Mouse (Mus musculus): ENCODE results near the gene Arhgap15.
A peak's percentile ranks its signal among the peaks of the same experiment; 100 is the strongest.

The Arhgap15 gene

DNA sequence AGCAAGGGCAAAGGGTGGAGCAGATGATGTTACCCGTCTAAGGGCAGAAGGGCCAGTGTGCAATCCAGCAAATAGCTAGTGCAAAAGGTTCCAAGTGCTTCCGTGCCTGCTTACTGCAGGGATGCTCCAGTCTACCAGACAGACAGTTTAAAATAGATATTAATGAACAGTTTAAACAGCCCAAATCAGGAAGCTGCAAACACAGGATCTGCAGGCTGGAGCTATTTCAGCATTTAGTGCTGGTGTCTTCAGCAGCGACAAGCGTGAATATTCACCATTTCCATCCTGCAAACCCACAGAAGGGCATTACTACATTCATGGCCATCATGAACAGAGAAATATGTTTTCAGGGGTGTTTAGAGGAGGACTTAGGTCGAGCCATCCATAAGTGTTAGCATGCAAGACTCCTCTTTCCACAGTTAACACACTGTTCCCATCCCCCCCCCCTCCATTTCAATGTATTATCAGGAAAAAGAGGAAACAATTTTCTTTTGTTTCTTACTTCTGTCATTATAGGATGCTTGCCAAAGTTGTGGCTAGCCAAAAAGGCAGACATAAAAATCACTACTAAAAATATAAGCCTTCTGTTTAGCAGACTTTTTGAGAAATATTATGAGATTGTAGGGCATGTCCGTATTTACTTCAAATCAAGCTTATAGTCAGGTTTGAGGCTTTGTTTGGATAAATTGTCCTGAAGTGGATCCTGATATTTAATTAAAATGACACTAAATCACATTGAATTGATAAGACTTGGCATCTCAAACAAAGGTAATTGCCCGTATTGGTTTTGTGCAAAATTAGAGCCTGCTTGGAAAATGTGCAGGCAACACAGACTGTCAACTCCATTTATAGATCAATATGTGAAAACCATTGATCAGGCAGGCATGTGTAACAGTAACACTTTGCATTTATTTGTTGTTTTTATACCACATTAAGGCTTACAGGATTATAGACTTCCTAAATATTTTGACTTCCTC is 35.4 kb downstream of the Arhgap15 start:
- no peak for DNase-seq

DNA sequence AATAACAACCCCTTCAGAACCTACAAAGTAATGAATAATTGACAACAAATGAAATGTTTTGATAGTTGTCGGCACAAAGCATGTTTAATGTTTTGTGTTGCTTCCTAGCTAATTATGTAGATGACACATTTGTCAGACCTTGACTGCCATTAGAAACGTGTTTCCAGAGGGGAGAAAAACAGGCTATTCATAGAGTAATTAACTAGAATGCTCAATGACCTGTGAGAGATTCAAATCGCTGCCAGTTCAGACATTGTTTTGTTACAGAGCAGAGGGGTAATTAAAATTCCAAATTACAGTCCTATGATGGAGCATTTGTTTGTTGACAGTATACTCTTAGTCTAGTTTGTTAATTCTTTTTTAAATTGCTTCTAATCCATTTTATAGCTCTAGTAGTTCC is 37.5 kb downstream of the Arhgap15 start:
- DNase-seq: no peak

DNA sequence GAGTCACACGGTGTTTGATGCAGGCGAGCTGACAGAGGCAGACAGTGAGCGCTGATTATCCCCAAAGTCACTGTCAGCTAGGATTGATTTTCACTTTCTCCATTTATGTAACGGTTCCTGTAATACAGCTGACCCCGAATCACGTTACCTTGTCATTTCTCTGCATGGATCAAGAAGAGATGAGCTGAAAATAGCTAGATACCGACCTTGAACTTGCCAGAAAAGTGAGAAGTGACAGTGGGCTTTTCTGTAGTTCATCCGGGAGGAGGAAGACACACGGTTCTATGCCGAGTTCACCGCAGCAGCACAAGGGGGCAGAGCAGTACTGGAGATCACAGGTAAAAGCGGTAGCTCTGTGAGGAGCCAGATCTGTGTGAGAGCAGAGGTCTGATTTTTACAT is 38.5 kb downstream of the Arhgap15 start:
- peak; percentile 43 for DNase-seq

GRCm38 (mm10) chr2:43788484-43788883 is 39.9 kb downstream of the Arhgap15 start:
- DNase-seq: no peak

- peak; percentile 37 for DNase-seq
Measured at GRCm38 (mm10) chr2:43790049-43790693, 41.5 kb downstream of the Arhgap15 start.

DNA sequence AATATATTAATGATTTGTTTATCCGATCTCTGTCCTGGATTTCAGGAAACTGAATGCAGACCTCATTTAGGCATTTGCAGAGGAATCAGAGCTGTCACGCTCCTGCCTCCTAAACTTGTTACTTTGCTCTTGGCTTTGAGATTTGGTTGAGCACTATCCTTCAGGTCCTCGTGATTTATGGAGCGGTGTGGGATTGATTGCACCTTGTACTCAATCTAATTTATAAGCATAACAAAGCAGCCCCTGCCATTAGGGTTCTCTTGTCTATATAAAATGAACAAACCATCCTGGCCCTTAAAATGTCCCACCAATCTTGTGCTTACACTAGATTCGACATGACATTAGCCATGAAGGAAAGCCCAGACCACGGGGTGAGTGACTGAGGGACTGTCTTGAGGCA is 43.0 kb downstream of the Arhgap15 start:
- no peak for DNase-seq

DNA sequence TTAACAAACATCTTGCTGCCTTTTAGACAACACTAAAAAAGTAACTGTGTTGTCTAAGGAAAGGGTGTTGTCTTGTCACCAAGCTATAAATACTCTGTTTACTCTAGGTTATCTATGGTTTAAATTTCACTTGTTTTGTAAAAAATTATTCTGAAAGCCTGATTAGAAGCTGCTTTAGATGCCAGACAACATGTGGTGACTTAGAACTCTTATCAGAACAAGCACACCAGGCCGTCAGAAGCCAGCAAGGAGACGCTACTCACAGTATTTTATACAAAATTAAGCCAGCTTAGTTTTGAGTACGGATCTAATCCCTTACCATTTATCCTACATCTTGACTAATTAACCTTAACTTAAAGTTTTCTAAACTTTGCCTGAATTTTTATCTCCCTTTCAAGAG is 44.5 kb downstream of the Arhgap15 start:
- DNase-seq: no peak

- no peak for DNase-seq
Measured at GRCm38 (mm10) chr2:43794700-43795099, 46.1 kb downstream of the Arhgap15 start.

DNA sequence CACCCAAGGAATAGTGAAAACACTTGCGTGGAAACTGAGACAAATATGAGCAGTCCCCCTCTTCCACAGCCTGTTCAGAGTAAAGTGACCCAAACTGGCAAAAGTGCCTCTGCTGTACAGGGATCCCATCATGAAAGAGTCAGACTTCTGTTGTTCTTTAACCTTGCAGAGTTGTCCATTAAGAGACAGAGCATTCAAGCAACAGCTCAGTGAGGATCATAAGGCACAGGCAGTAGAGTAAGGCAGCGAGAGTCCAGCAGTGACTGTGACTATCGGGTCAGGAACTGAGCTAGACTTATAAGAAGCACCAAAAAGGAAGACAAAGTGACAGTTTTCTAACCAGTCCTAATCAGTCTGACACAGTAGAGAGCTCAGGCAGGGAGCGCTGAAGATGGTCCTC is 47.8 kb downstream of the Arhgap15 start:
- DNase-seq: no peak

GRCm38 (mm10) chr2:43805960-43806744 is 57.5 kb downstream of the Arhgap15 start:
- DNase-seq: peak; percentile 32

GRCm38 (mm10) chr2:43815896-43816787 is 67.5 kb downstream of the Arhgap15 start:
- DNase-seq: no peak

GRCm38 (mm10) chr2:43816788-43817581 is 68.4 kb downstream of the Arhgap15 start:
- DNase-seq: no peak

- no peak for DNase-seq
Measured at GRCm38 (mm10) chr2:43835931-43836330, 87.3 kb downstream of the Arhgap15 start.

- peak; percentile 66 for DNase-seq
Measured at GRCm38 (mm10) chr2:43841644-43842043, 93.0 kb downstream of the Arhgap15 start.

DNA sequence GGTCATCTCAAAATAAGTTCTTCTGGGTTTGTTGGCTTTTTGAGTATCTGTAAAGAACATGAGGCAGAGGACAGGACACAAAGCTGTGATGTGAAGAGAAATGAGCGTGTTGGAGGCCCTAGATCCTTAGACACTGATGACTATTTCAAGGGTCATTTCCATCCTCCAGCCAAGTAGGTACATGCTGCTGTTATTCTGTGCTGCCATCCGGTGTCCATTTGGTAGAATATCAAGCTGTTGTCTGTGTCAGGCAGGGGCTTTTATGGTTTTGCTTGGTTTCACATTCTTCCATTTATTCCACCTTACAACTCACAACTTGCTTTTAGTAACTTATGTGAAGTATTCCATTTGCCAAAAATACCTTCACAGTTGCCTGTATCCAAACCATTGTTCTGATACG is 102.6 kb downstream of the Arhgap15 start:
- DNase-seq: peak; percentile 34

DNA sequence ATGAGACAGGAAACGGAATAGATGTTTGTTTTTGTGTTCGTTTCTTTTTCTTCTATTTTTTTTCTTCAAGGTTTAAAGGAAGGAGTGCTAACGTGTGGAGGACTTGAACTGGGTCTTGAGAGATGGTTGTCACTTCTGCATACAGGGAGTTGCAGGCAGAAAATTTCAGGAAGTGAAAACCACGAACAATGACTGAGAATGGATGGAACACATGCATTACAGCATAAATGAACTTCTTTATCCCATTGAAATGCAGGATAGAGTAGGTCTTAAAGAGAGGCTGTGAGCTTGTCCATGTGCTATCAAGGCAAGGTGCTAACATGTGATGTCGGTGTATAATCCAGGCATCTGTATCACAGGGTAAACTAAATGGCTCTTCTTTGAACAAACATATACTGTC is 114.1 kb downstream of the Arhgap15 start:
- no peak for DNase-seq

GRCm38 (mm10) chr2:43902403-43902973 is 153.9 kb downstream of the Arhgap15 start:
- peak; percentile 84 for DNase-seq

GRCm38 (mm10) chr2:43907496-43907895 is 158.9 kb downstream of the Arhgap15 start:
- DNase-seq: peak; percentile 40

DNA sequence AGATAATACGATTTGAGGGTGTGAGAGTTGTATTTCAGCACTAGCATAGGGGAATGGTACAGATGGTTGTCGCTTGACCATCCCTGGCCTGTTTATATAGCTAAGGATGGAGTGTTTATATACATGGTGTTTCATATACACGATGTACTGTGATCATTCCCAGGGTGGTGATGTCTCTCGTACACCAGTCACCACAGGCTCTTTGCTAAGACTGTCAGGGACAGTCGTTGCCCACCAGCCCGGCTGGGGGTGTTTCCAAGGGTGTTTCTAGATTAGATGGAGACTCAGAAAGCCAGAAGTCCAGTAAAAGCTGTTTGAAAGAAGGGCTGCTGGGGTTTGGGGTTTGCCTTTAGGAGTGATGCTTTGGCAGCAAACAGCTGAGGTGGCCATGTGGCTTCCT is 165.5 kb downstream of the Arhgap15 start:
- no peak for DNase-seq

- no peak for DNase-seq
Measured at GRCm38 (mm10) chr2:43923863-43924340, 175.3 kb downstream of the Arhgap15 start.

DNA sequence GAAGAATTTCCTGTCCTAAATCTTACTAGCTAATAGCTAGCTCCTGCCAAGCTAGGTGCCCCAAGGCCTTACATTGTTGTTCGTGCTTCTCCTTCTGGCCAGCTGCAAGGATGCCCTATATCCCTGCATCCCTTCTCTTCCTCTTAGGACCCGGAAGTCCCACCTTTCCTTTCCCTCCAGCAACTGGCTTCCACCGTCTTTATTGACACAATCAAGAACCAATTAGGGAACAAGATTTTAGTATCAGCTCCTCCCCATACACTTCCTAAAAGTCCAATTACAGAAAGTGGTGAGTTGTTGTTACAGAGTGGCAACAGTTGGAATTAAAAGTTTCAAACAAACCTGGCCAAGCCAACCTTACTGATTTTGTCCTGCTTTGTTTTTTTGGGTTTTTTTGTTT is 183.1 kb downstream of the Arhgap15 start:
- DNase-seq: no peak

Data from lung, postnatal 14 days (tissue).